Mouse (Mus musculus): ENCODE measurements at regions not wholly inside any gene's neighbourhood (a gene's known extent, or its start where the extent isn't known, plus 50 kb on each side); places are given as distances from the start of the nearest gene placed in this dataset.

- TF ChIP-seq POLR2A (IDR thresholded peaks at IDR 0.05; ENCODE audit: borderline replicate concordance, low read depth, low read length): no peak
- no peak for TF ChIP-seq CTCF (IDR thresholded peaks at IDR 0.05; ENCODE audit: low read depth, low read length)
These were observed 271.6 kb upstream of the Vmn1r3 start for GRCm38 (mm10) chr4:3456773-3457172.

Measured in bone marrow macrophage, adult 2 months (primary cell).